Mouse (Mus musculus) erythroblast, embryonic 14.5 days (primary cell): ENCODE measurements at regions not wholly inside any gene's neighbourhood (a gene's known extent, or its start where the extent isn't known, plus 50 kb on each side); places are given as distances from the start of the nearest gene placed in this dataset.

Experiments
- H3K27me3 ChIP-seq: 2 replicates; pipeline ENCODE4 v1.6.1; 2012; ENCODE audit warnings: inconsistent platforms; ENCODE audit not compliant: control insufficient read depth
- H3K36me3 ChIP-seq: 2 replicates; pipeline ENCODE4 v1.6.1; 2012; ENCODE audit warnings: mild to moderate bottlenecking, inconsistent platforms; ENCODE audit not compliant: control insufficient read depth
- H3K4me1 ChIP-seq: 2 replicates; pipeline ENCODE4 v1.6.1; 2012; ENCODE audit warnings: inconsistent platforms; ENCODE audit not compliant: control insufficient read depth
- H3K4me3 ChIP-seq: replicated peaks from 2 replicates; pipeline ENCODE3; 2012; ENCODE audit warnings: moderate library complexity, mild to moderate bottlenecking, inconsistent platforms
- H3K9me3 ChIP-seq: 2 replicates; pipeline ENCODE4 v1.6.1; 2012; ENCODE audit warnings: low read length, inconsistent platforms, mixed read lengths; ENCODE audit not compliant: control insufficient read depth
- GATA1 ChIP-seq: IDR thresholded peaks from 2 replicates; pipeline ENCODE4 v1.6.1; 2012; ENCODE audit warnings: low read length, inconsistent platforms, mixed read lengths
- TAL1 ChIP-seq: IDR thresholded peaks from 3 replicates; pipeline ENCODE4 v1.6.1; 2012; ENCODE audit warnings: low read length, inconsistent platforms, mixed read lengths

DNA sequence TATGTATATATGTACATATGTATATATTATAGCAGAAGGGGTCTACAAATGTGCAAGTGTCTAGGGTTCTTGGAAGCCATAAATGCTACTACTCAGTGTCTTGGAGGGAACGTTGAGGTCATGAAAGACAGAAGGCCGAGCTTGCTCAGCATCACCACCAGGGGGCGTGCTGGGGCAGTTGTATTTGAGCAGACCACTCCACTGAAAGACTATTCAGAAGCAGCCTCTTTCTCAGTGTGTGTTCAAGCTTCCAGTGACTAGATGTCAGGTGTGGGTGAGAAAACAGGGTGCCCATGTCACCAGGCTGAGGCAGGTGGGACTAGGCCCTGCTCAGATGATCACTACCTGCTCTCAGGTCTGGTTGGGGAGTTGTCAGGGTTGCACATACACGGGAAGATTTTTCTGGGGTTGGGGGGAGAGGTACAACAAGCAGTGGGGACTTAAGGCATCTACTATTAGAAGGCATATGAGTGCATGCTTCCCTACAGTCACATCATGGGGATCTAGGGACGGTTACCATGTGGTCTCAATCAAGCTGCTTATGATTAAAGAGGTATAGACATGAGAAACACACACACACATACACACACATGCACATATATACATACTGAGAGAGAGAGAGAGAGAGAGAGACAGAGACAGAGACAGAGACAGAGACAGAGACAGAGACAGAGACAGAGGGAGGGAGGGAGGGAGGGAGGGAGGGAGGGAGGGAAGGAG is 127.1 kb upstream of the Sash1 start:
- H3K9me3 ChIP-seq = no peaks in the 10 kb centered on the region
- TF ChIP-seq TAL1 = no peak
- TF ChIP-seq GATA1 = no peak
- H3K4me1 ChIP-seq = no peaks in the 10 kb centered on the region
- H3K36me3 ChIP-seq = no peaks in the 10 kb centered on the region
- no peak overlapping the region for H3K4me3 ChIP-seq
- no peaks in the 10 kb centered on the region for H3K27me3 ChIP-seq

DNA sequence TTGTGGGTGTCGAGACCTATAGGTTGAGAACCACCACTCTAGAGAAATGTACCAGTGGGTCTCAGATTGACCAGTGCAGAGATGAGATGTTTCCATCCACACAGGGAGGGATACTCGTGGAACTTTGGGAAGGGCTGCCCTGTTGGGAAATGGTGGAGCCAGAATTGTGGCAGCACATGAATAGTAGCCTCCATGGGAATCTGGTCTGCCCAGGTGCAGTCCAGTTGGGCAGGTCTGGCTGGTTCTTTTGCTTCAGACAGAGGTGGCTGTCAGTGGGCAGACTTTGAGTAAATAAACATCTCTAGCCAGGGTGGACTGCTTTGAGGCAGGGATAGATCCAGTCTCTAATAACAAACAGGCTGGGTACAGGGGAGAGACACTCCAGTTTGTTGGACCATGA is 126.0 kb upstream of the Sash1 start:
- Histone ChIP-seq H3K36me3 (no peaks in the 10 kb centered on the region), H3K9me3 (no peaks in the 10 kb centered on the region), H3K4me1 (no peaks in the 10 kb centered on the region), H3K4me3 (no peak overlapping the region), H3K27me3 (no peaks in the 10 kb centered on the region)
- TF ChIP-seq TAL1 (no peak), GATA1 (no peak)

DNA sequence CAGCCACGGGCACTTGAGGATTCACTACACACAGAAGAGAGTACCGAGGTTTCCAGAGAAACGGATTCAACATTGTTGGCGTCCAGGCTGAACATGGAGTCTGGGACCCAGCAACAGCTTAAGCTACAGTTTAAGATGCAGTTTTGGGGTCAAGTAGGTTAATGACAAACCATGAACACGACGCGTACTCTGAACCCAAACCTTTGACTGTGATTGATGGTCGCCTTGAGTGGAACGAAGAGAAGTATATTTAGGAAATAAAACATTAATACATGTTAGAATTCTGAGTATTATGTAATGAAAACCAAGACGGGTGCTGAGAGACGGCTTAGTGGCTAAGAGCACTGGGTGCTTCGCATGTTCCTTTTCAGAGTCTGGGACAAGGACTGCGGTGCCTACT is 124.3 kb upstream of the Sash1 start:
- TF ChIP-seq TAL1 (no peak), GATA1 (no peak)
- Histone ChIP-seq H3K36me3 (no peaks in the 10 kb centered on the region), H3K27me3 (no peaks in the 10 kb centered on the region), H3K4me1 (no peaks in the 10 kb centered on the region), H3K4me3 (no peak overlapping the region), H3K9me3 (no peaks in the 10 kb centered on the region)

DNA sequence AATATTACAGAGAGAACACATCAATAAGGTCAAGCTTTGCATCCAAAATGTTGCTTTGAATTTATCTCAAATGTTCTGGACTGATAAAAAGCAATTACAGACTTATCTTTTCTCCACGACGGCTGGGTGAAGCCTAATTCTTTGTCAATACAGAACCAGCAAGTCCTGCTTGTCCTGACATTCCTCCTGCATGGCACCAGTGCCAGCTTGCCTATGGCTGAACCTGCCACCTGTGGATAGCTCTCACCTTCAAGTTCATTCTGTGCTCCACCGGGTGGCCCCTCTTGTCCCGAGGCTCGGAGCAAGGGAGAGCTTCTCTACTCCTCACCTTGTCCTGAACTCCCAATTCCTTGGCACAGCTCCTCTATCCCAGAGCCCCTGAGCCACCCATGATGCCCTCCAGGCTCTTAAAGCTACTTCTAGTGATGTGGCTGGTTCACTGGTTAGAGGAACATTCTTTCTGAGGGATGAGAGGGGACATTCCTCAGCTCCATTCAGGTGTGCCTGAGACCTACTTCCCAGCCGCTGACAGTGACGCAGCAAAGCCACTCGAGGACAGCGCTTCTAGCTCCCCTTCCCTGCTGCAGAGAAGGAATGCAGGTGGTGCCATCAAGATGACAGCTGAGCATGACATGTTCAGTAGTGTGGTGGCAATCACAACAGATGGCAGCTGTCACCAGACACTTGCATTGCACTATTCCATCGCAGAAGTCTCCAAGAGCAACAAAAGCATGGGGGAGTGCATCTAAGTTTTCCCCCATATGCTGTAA is 119.5 kb upstream of the Sash1 start:
- TF ChIP-seq TAL1 (no peak), GATA1 (no peak)
- Histone ChIP-seq H3K4me1 (no peaks in the 10 kb centered on the region), H3K4me3 (no peak overlapping the region), H3K27me3 (no peaks in the 10 kb centered on the region), H3K36me3 (no peaks in the 10 kb centered on the region), H3K9me3 (no peaks in the 10 kb centered on the region)

DNA sequence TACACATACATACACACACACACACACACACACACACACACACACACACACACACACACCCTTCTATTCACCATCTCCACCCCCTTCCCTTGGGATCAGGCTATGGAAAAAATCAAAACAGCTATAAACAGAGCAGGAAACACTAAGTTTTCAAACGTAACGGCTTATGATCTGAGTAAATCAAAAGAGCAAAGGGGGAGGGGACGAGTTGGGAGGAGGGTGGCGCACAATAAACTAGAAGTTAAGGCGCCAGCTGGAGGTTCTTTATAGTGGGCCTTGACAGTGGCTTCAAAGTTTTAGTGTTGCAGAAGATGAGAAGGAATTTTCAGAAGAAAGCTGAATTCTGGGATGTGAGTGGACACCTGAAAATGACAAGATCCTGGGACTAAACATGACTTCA is 116.4 kb upstream of the Sash1 start:
- H3K36me3 ChIP-seq = no peaks in the 10 kb centered on the region
- no peaks in the 10 kb centered on the region for H3K4me1 ChIP-seq
- TF ChIP-seq TAL1 (no peak), GATA1 (no peak)
- no peak overlapping the region for H3K4me3 ChIP-seq
- no peaks in the 10 kb centered on the region for H3K9me3 ChIP-seq
- H3K27me3 ChIP-seq = no peaks in the 10 kb centered on the region

DNA sequence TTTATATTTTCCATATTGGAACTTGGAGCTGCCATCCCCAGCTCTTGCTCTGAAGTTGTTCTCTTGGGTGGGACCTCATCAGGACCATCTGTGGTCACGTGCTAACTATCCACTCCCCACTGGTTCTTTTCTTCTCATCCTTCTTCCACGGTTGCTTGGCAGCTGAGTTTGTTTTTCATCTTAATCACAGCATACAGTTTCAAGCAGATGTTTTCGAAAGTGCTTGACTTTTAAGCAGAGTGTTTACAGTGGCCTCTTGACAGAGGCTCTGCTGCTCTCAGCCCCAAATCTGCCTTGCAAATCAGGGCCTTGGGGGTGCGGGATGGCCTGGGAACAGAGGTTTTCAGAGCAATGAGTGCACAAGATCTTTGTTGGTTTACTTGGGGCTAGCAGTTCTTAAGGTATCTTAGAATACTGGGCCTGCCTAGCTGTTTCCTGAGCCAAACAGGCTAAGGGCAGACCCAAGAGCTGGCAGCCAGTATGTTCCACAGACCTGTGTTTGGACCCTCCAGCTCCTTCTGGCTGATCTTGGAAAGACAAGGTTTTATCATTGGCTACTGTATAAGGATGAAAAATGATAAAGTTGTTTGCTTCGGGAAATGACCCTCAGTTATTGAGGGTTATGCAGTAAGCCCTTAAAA is 113.0 kb upstream of the Sash1 start:
- no peaks in the 10 kb centered on the region for H3K27me3 ChIP-seq
- H3K9me3 ChIP-seq = no peaks in the 10 kb centered on the region
- H3K4me1 ChIP-seq = no peaks in the 10 kb centered on the region
- no peaks in the 10 kb centered on the region for H3K36me3 ChIP-seq
- no peak for TF ChIP-seq TAL1
- no peak for TF ChIP-seq GATA1
- no peak overlapping the region for H3K4me3 ChIP-seq

DNA sequence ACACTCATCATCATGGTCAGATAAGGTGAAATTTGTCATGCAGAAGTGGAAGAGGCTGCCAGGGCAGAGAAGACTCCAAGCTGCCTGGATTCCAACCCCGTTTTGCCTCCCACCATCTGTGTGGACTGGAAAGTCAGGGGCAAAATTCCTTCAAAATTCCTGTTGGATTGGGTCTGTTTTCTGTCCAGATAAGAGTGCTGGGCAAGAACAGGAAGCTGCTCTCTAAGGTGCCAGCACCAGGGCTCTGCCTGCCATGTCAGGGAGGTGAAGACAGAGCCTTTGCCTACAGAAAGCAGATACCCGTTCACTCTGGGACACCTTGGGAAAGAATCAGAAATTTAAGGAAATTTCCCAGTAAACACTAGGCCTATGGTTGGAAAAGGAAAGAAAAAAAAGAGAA is 112.5 kb upstream of the Sash1 start:
- Histone ChIP-seq H3K36me3 (no peaks in the 10 kb centered on the region), H3K27me3 (no peaks in the 10 kb centered on the region), H3K9me3 (no peaks in the 10 kb centered on the region), H3K4me1 (no peaks in the 10 kb centered on the region), H3K4me3 (no peak overlapping the region)
- TF ChIP-seq GATA1 = no peak
- TF ChIP-seq TAL1 = no peak

DNA sequence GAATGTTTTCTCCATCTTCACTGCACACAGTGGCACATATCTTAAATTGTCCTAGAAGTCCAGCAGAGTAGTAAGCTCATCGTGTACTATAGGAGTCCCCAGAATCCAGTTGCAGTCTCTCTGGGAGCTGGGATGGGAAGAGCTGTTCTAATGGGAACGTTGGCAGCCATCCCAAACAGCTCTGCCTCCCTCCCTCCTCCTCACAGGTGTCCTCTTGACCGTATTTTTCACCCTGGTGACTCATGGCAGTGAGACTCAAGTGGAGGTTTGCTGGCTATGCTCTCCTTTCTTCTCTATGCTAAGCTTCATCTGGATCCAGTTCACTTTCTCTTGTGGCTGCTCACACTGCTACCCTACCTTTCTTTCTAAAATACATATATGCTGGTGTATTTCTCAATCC is 109.2 kb upstream of the Sash1 start:
- TF ChIP-seq TAL1 = no peak
- TF ChIP-seq GATA1 = no peak
- H3K4me1 ChIP-seq = no peaks in the 10 kb centered on the region
- no peaks in the 10 kb centered on the region for H3K27me3 ChIP-seq
- H3K4me3 ChIP-seq = no peak overlapping the region
- no peaks in the 10 kb centered on the region for H3K9me3 ChIP-seq
- H3K36me3 ChIP-seq = no peaks in the 10 kb centered on the region

DNA sequence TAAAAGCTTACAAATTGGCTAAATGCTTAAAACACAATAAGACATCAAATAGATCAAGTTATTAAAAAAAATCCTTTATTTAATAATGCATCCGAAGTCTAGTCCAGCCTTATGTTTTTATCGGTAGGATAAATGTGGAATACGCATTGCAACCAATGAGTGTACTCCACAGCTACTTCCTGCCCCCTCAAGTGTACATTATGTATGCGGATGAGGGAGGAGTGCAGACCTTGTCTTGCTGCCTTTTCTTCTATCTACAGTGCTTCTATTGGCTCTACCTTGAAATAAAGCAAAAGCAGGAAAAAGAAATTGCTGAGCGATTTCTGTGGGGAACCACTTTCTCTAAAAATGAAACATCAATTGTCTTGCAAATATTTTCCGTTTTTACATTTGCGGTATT is 100.5 kb upstream of the Sash1 start:
- Histone ChIP-seq H3K9me3 (no peaks in the 10 kb centered on the region), H3K4me3 (no peak overlapping the region), H3K4me1 (no peaks in the 10 kb centered on the region), H3K27me3 (no peaks in the 10 kb centered on the region), H3K36me3 (no peaks in the 10 kb centered on the region)
- TF ChIP-seq TAL1 = no peak
- TF ChIP-seq GATA1 = no peak
